Mouse (Mus musculus): ENCODE data around the gene Gtpbp3.
A peak's percentile ranks its signal among the peaks of the same experiment; 100 is the strongest.
"Not testable (repeated sequence)": the region's sequence is repeated elsewhere in the genome, so short reads cannot be mapped to it uniquely, and the experiment has no call there.

GRCm38 (mm10) chr8:71530735-71531467, 43.0 kb downstream of the Gtpbp3 start:
- TF ChIP-seq EP300 (IDR thresholded peaks at IDR 0.05) = not testable (repeated sequence)
- peak; percentile 58 for TF ChIP-seq CTCF (IDR thresholded peaks at IDR 0.05)

Data from lung, postnatal 0 days (tissue).